Mouse (Mus musculus) heart, adult 2 months (tissue): ENCODE results near the gene Cebpb. TPM values are rescaled to one million over a fixed set of nuclear protein-coding genes. Genes with fewer than 3 reads are reported as not detected.

Experiments used
- DNase-seq, 2 experiments: peaks; one replicate each; pipeline ENCODE4 v3.0.0; 2021
- H3K27ac ChIP-seq: fragments of 200-600 bp; 2 replicates; pipeline ENCODE4 v1.8.1; 2022
- H3K27me3 ChIP-seq: fragments of 200-500 bp; 2 replicates; pipeline ENCODE4 v1.6.1; 2012; ENCODE audit warnings: mild to moderate bottlenecking, low read length, inconsistent platforms, mixed read lengths; ENCODE audit not compliant: control insufficient read depth, insufficient read depth
- H3K36me3 ChIP-seq: fragments of 200-500 bp; 2 replicates; pipeline ENCODE4 v1.6.1; 2012; ENCODE audit warnings: low read length, inconsistent platforms; ENCODE audit not compliant: control insufficient read depth, insufficient read depth
- H3K4me1 ChIP-seq: fragments of 200-500 bp; 2 replicates; pipeline ENCODE4 v1.6.1; 2011; ENCODE audit warnings: low read length; ENCODE audit not compliant: control insufficient read depth, insufficient read depth
- H3K4me3 ChIP-seq: fragments of 200-600 bp; 2 replicates; pipeline ENCODE4 v1.8.1; 2022
- H3K79me2 ChIP-seq: fragments of 200-500 bp; replicated peaks from 2 replicates; pipeline ENCODE4 v1.6.1; 2012; ENCODE audit warnings: mild to moderate bottlenecking, inconsistent platforms, low read length, moderate library complexity, mixed read lengths; ENCODE audit not compliant: control insufficient read depth, insufficient read depth
- H3K9ac ChIP-seq: fragments of 200-500 bp; 2 replicates; pipeline ENCODE4 v1.6.1; 2012; ENCODE audit warnings: low read depth, mild to moderate bottlenecking, control low read depth, inconsistent platforms, low read length, mixed read lengths
- CTCF ChIP-seq: fragments of 200-600 bp; IDR thresholded peaks from 2 replicates; pipeline ENCODE4 v1.8.1; 2022; ENCODE audit warnings: antibody characterized with exemption, mild to moderate bottlenecking, moderate library complexity
- EP300 ChIP-seq: fragments of 200-500 bp; IDR thresholded peaks from 2 replicates; pipeline ENCODE4 v1.6.1; 2011; ENCODE audit warnings: low read depth, low read length, control low read depth; ENCODE audit not compliant: insufficient read depth
- POLR2A ChIP-seq: fragments of 200-500 bp; IDR thresholded peaks from 2 replicates; pipeline ENCODE4 v1.6.1; 2011; ENCODE audit warnings: mild to moderate bottlenecking, low read depth, low read length, control low read depth; ENCODE audit not compliant: insufficient read depth
- WGBS: fragments of 180-500 bp; shearing (Covaris S2); methylation state at CpG from one replicate; pipeline ENCODE4 v1.1.7; 2018; 5-methylcytosine and 5-hydroxymethylcytosine counted together
- intact Hi-C: fragments of 180-260 bp; cut with DNase I; formaldehyde crosslinking; loops from one replicate; pipeline ENCODE4 v1.15.1; 2025
- polyA plus RNA-seq: library from polyadenylated mRNA; depleted of rRNA; stranded (reverse); fragments of >200 nt; gene quantifications from 2 replicates; pipeline ENCODE4 v1.2.3, GENCODE M21; 2012
- total RNA-seq, 2 experiments: library from RNA; stranded (reverse); gene quantifications; 2 replicates each; pipeline ENCODE4 v1.2.3; 2021

The Cebpb gene
- total and polyA plus RNA-seq, 3 experiments, result 77.8 to 133 (median 88.1) TPM

- H3K79me2 ChIP-seq, result peaks cover 4% of the 10 kb centered on the region
- H3K36me3 ChIP-seq, result no peaks in the 10 kb centered on the region
- peaks cover 11% of the 10 kb centered on the region for H3K4me1 ChIP-seq
- no peak for TF ChIP-seq EP300
- no peak for TF ChIP-seq CTCF
- 0 out of 2 replicates have a peak, but pooled peaks have one; percentile 10 for TF ChIP-seq POLR2A
- H3K27ac ChIP-seq, result peak overlapping the region; percentile 55
- WGBS, result 61% methylated on average over 16 of the region's 16 CpGs
- no peak overlapping the region for H3K4me3 ChIP-seq
- peak; percentile 57 to 80 for DNase-seq
- H3K27me3 ChIP-seq, result no peaks in the 10 kb centered on the region
- peak overlapping the region; percentile 19; the same call in 1 of the 2 replicates for H3K9ac ChIP-seq
- intact Hi-C loops, result no loop called here
Observed at GRCm38 (mm10) chr2:167656629-167657478, 31.9 kb upstream of the Cebpb start.

DNA sequence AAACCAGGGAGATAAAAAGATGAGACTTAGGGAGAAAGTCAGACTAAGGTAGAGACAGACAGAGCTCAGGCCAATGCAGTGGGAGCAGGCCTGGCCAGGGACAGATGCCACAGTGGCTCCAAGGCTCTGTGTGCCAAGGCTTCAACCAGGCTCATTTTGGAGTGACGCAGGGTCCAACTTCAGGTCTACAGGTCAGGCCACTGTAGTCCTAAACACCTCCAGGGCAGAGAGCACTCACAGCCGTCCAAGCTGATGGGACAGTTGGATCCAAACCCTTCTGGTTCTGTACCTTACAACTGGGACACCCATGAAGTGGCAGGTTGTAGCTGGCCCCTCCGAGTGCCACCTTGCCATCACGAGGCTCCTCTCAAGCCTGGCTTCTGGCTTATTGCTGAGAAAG, 30.7 kb upstream of the Cebpb start:
- DNase-seq, result no peak
- H3K27me3 ChIP-seq, result no peaks in the 10 kb centered on the region
- H3K36me3 ChIP-seq, result no peaks in the 10 kb centered on the region
- no peak overlapping the region for H3K9ac ChIP-seq
- no peak overlapping the region for H3K27ac ChIP-seq
- no peak overlapping the region for H3K4me3 ChIP-seq
- WGBS, result 81% methylated on average over 4 of the region's 4 CpGs
- H3K79me2 ChIP-seq, result peaks cover 4% of the 10 kb centered on the region
- no peak for TF ChIP-seq CTCF
- TF ChIP-seq EP300, result no peak
- TF ChIP-seq POLR2A, result no peak
- intact Hi-C loops, result no loop called here
- peaks cover 11% of the 10 kb centered on the region for H3K4me1 ChIP-seq

- H3K27ac ChIP-seq, result no peak overlapping the region; the same call in 1 of the 2 replicates
- no peak overlapping the region for H3K9ac ChIP-seq
- WGBS, result 60% methylated on average over 11 of the region's 11 CpGs
- no peaks in the 10 kb centered on the region for H3K36me3 ChIP-seq
- TF ChIP-seq POLR2A (no peak), CTCF (no peak), EP300 (no peak)
- H3K27me3 ChIP-seq, result no peaks in the 10 kb centered on the region
- H3K4me3 ChIP-seq, result no peak overlapping the region
- H3K79me2 ChIP-seq, result peaks cover 4% of the 10 kb centered on the region
- intact Hi-C loops, result no loop called here
- no peak for DNase-seq
- H3K4me1 ChIP-seq, result peaks cover 11% of the 10 kb centered on the region
Observed at GRCm38 (mm10) chr2:167658712-167659111, 30.0 kb upstream of the Cebpb start.

- 72% methylated on average over 10 of the region's 10 CpGs for WGBS
- intact Hi-C loops, result no loop called here
- Histone ChIP-seq H3K9ac (no peak overlapping the region), H3K36me3 (no peaks in the 10 kb centered on the region), H3K79me2 (peaks cover 2% of the 10 kb centered on the region), H3K27ac (peak overlapping the region; percentile 84; the same call in 1 of the 2 replicates), H3K4me1 (peaks cover 11% of the 10 kb centered on the region), H3K27me3 (no peaks in the 10 kb centered on the region), H3K4me3 (no peak overlapping the region)
- TF ChIP-seq CTCF, result no peak
- TF ChIP-seq POLR2A, result no peak
- TF ChIP-seq EP300, result no peak
- no peak for DNase-seq
Observed at GRCm38 (mm10) chr2:167659177-167659846, 29.4 kb upstream of the Cebpb start.

DNA sequence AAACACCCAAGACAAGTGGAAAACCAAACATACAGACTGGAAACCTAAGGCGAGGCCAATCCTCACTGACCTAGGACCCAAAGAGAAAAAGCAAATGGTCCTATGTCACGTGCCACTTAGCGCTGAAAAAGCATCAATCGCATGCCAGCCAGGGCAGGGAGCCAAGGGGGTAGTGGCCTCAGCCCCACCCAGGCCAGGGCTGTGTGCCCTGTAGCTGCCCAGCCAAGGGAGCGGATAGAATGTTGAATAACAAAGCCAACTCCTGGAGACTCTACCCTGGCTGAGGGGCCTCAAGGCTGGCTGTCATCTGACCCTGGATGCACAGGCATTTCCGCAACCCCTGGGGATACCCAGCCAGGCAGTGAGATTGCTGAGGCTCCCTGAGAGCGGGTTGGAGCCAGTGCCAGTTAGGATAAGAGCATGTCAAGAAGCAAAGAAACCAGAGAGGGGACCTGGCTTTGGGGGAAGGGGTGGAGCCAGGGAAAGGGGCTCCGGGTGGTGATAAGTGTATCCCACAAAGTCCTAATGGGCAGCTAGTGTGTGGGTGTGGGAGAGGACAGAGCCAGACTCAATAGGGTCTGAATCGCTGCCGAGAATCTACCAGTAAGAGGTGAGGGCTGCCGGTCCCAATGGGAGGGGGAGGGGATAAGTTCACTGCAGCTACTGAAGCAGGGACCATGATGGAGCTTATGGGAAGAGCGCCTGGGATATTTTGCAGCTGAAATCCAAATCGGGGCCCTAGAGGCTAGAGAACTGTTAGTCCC, 28.7 kb upstream of the Cebpb start:
- TF ChIP-seq POLR2A, result no peak
- TF ChIP-seq EP300, result no peak
- TF ChIP-seq CTCF, result no peak
- DNase-seq, result peak; percentile 70 to 80
- no peaks in the 10 kb centered on the region for H3K36me3 ChIP-seq
- peak overlapping the region; percentile 90 for H3K9ac ChIP-seq
- peaks cover 2% of the 10 kb centered on the region for H3K79me2 ChIP-seq
- H3K4me3 ChIP-seq, result peak overlapping the region; percentile 91
- peaks cover 11% of the 10 kb centered on the region for H3K4me1 ChIP-seq
- WGBS, result 20% methylated on average over 13 of the region's 13 CpGs
- H3K27me3 ChIP-seq, result no peaks in the 10 kb centered on the region
- intact Hi-C loops, result loop anchor here (2.0 kb wide), 1 partner anchor 19 kb away; no protein-coding TSS in a partner anchor
- H3K27ac ChIP-seq, result peak overlapping the region; percentile 84
